Mouse (Mus musculus) G1E (cell line): ENCODE data around the gene Dusp8.

Experiments
- CTCF ChIP-seq: IDR thresholded peaks from 2 replicates; pipeline ENCODE4 v1.5.1; 2012; ENCODE audit warnings: low read depth, low read length, inconsistent platforms, mixed read lengths
- GATA1 ChIP-seq: IDR thresholded peaks from 2 replicates; pipeline ENCODE4 v1.6.1; 2012; ENCODE audit warnings: borderline replicate concordance, low read length, inconsistent platforms, mixed read lengths
- POLR2AphosphoS5 ChIP-seq: IDR thresholded peaks from 2 replicates; pipeline ENCODE4 v1.6.1; 2012; ENCODE audit warnings: low read depth, low read length, inconsistent platforms; ENCODE audit not compliant: insufficient replicate concordance

GRCm38 (mm10) chr7:142030073-142030472, 65.6 kb downstream of the Dusp8 start:
- TF ChIP-seq GATA1 (no peak), CTCF (no peak), POLR2AphosphoS5 (no peak)
